Mouse (Mus musculus) limb, embryonic 10.5 days (tissue): ENCODE results near the gene Elmod1. TPM values are rescaled to one million over a fixed set of nuclear protein-coding genes. Genes with fewer than 3 reads are reported as not detected.

ENCODE experiments used
- DNase-seq: peaks from one replicate; pipeline ENCODE4 v3.0.0-alpha.2; 2017; ENCODE audit warnings: low spot score
- H3K27ac ChIP-seq: fragments of 300-500 bp; sonication (generic); 2 replicates; pipeline ENCODE4 v1.5.1; 2016; ENCODE audit warnings: mild to moderate bottlenecking
- H3K27me3 ChIP-seq: fragments of 300-500 bp; sonication (generic); 2 replicates; pipeline ENCODE4 v1.6.1; 2016; ENCODE audit warnings: low read depth, mild to moderate bottlenecking; ENCODE audit not compliant: poor library complexity, severe bottlenecking
- H3K36me3 ChIP-seq: fragments of 300-500 bp; sonication (generic); 2 replicates; pipeline ENCODE4 v1.6.1; 2016; ENCODE audit warnings: mild to moderate bottlenecking, moderate library complexity
- H3K4me1 ChIP-seq: fragments of 300-500 bp; sonication (generic); 2 replicates; pipeline ENCODE4 v1.6.1; 2016
- H3K4me3 ChIP-seq: fragments of 300-500 bp; sonication (generic); 2 replicates; pipeline ENCODE4 v1.5.1; 2016; ENCODE audit warnings: mild to moderate bottlenecking, moderate library complexity
- H3K9me3 ChIP-seq: fragments of 300-500 bp; sonication (generic); replicated peaks from 2 replicates; pipeline ENCODE4 v1.6.1; 2016; ENCODE audit warnings: mild to moderate bottlenecking
- WGBS: fragments of 180-500 bp; shearing (Covaris S2); methylation state at CpG from one replicate; pipeline ENCODE4 v1.1.7; 2016; 5-methylcytosine and 5-hydroxymethylcytosine counted together
- polyA plus RNA-seq: library from polyadenylated mRNA; unstranded; fragments of >200 nt; fragmentation: Nextera tagmentation; extraction: Ambion mirVana; gene quantifications from 2 replicates; pipeline ENCODE4 v1.2.1, GENCODE M21; 2016

The Elmod1 gene
- polyA plus RNA-seq, 1 experiment from 2014 or later: 0.73 TPM

DNA sequence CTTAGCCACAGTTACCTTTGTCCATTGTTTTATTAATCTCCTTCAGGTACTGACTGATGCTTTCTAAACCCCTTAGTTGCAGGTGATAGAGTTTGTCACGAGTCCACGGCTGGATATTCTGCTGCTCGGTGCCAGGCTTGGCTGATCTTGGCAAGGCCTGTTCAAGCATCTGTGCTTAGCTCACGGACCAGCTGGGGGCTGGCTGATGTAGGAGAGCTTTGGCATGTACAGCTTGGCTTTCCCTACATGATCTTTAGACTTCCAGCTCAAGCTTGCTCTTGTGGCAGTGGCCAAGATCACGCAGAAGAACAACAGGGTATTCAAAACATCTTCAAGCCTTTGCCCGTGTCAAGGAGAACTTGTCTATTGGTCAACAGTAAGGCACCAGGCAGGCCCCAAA lies 75.3 kb downstream of the Elmod1 start:
- no peaks in the 10 kb centered on the region for H3K4me1 ChIP-seq
- DNase-seq: no peak
- no peaks in the 10 kb centered on the region for H3K9me3 ChIP-seq
- 92% methylated on average over 6 of the region's 6 CpGs for WGBS
- no peak overlapping the region for H3K4me3 ChIP-seq
- no peaks in the 10 kb centered on the region for H3K36me3 ChIP-seq
- no peaks in the 10 kb centered on the region for H3K27me3 ChIP-seq
- H3K27ac ChIP-seq: no peak overlapping the region

DNA sequence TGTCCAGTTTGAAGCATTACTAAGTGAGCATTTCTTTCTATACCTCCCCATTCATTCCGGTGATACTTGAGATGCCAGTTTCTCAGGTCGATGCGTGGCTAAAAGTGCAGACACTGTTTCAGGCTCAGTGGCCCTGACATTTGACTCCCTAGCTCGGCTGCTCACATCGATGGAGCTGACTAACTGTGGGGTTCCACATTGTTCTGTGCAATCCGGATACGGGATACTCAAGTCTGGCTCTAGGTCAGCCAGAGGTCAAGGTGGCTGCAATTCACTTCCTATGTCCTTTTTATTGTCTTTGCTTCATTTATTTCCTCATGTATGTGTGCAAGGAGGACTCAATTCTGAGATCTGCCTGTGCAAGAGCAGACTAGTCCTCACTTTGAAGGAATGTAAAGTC lies 79.3 kb downstream of the Elmod1 start:
- Histone ChIP-seq H3K27ac (no peak overlapping the region), H3K9me3 (no peaks in the 10 kb centered on the region), H3K27me3 (no peaks in the 10 kb centered on the region), H3K4me3 (no peak overlapping the region), H3K4me1 (no peaks in the 10 kb centered on the region), H3K36me3 (no peaks in the 10 kb centered on the region)
- WGBS: 76% methylated on average over 7 of the region's 7 CpGs
- DNase-seq: no peak

DNA sequence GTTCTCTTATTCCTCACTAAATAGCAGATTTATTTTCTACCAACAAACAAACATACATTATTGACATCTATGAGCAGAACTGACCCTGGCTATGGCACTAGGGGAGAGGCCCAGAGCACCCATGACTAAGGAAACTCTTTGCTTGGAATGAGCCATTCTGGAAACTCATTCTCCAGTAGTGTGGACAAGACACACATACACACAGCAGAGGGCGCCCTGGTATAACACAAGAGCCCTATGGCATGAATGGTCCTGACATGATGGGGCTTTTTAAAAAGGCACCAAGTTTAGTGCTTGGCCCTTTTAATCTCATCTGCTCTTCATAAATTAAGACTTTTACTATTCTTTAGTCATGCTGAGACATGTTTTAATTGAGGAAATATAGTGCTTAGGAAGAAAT lies 85.0 kb downstream of the Elmod1 start:
- no peak overlapping the region for H3K27ac ChIP-seq
- peak; percentile 61 for DNase-seq
- WGBS: 3% methylated on average over 1 of the region's 1 CpGs

DNA sequence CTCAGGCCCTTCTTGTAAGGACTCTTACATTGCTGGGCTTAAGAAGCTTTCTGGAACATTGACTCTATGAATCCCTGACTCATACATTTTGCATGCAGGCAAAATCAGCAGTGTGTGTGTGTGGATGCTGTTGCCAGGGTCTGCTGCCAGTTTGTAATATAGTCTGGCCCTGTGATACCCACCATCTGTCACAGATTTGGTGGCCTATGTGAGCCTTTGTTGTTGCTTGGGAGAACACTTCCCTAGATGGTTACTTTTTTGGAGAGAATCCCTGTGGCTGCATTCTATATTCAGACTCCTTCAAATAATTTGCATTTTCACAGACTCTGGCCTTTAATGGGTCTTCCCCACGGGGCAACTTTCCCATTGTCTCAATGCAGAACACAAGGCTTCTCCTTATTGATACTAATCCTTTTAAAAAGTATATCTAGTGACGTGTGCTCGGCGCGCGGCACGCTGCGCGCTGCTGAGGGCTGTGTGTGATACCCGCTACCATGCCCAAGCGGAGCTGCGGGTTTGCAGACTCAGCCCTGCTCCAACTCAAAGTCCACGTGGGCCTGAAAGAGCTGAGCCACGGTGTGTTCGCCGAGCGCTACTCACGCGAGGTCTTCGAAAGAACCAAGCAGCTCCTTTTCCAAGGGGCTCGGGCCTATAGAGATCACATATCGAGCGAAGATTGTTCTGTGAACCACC lies 91.4 kb downstream of the Elmod1 start:
- 93% methylated on average over 23 of the region's 23 CpGs for WGBS
- DNase-seq: peak; percentile 19
- Histone ChIP-seq H3K4me1 (no peaks in the 10 kb centered on the region), H3K27me3 (no peaks in the 10 kb centered on the region), H3K27ac (no peak overlapping the region), H3K9me3 (no peaks in the 10 kb centered on the region), H3K4me3 (no peak overlapping the region), H3K36me3 (no peaks in the 10 kb centered on the region)

More for the DNA sequence above, 85.0 kb downstream of the Elmod1 start:
- Histone ChIP-seq H3K4me3 (no peak overlapping the region), H3K27me3 (no peaks in the 10 kb centered on the region), H3K9me3 (no peaks in the 10 kb centered on the region), H3K36me3 (no peaks in the 10 kb centered on the region), H3K4me1 (no peaks in the 10 kb centered on the region)

DNA sequence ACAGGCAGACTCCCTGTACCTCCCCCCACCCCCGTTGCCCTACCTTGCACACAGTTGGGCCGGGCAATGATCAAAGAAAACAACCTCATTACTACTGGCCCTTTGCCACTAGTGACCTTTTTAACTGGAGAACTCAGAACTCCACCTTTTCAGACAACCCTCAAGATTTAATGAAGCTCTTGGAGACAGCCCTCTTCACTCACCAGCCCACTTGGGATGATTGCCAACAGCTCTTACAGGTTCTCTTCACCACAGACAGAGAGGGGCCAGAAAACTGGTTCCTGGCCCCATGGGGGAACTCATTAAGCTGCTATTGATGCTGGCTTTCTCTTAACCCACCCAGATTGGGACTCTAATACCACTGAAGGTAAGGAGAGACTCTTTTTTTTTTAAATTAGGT lies 97.7 kb downstream of the Elmod1 start:
- H3K4me1 ChIP-seq: peaks cover 8% of the 10 kb centered on the region; the same call in 1 of the 2 replicates
- WGBS: 17% methylated on average over 2 of the region's 2 CpGs

DNA sequence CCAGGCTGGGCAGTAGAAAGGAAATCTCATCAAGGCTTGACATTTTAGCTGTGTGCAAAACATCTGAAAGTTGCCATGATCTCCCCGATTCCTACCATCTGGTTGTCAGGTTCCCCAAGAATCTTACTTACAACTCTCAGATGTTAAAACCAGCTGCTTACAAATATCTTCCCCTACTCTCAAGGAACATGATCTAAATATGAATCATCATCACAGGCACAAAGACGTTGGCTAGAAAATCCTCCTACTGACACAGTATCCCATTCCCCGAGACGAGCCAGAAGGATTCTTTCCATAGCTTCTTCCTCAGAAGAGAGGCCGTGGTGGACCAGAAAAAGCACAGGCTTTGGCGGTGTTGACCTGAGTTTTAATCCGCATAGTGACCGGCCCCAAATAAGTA lies 101.9 kb downstream of the Elmod1 start:
- DNase-seq: peak; percentile 8
- peaks cover 8% of the 10 kb centered on the region; the same call in 1 of the 2 replicates for H3K4me1 ChIP-seq
- no peaks in the 10 kb centered on the region for H3K27me3 ChIP-seq
- 95% methylated on average over 8 of the region's 8 CpGs for WGBS
- H3K4me3 ChIP-seq: no peak overlapping the region
- no peak overlapping the region for H3K27ac ChIP-seq
- no peaks in the 10 kb centered on the region for H3K9me3 ChIP-seq
- no peaks in the 10 kb centered on the region for H3K36me3 ChIP-seq

More for the DNA sequence above, 97.7 kb downstream of the Elmod1 start:
- H3K27me3 ChIP-seq: no peaks in the 10 kb centered on the region
- peak; percentile 31 for DNase-seq
- H3K27ac ChIP-seq: no peak overlapping the region
- H3K4me3 ChIP-seq: no peak overlapping the region
- H3K9me3 ChIP-seq: no peaks in the 10 kb centered on the region
- H3K36me3 ChIP-seq: no peaks in the 10 kb centered on the region

Other genes starting within 250 kb of the Elmod1 start
- gene Slc35f2, start 203.8 kb downstream of the Elmod1 start, polyA plus RNA-seq: 6.9 and 7.0 TPM in 2 replicates
- gene Sln, start 125.1 kb downstream of the Elmod1 start, polyA plus RNA-seq: 0.25 TPM in 1 of 2 replicates, not detected in the other
- gene Tnfaip8l3, start 93.1 kb upstream of the Elmod1 start, polyA plus RNA-seq: 0.11 TPM in 1 of 2 replicates, not detected in the other